Mouse (Mus musculus) spleen, embryonic (tissue): ENCODE data around the gene Fyb2.

ENCODE experiments used
- CTCF ChIA-PET: fragments of 350-600 bp; sonication (Branson Sonifier 250); formaldehyde crosslinking; loops from one replicate; lab custom pipeline; 2022; lab: Charles Lee

The Fyb2 gene

GRCm38 (mm10) chr4:104913291-104914129 is at the start of gene Fyb2:
Gene Fyb2, plus strand, starts transcription at chr4:104913456.
- CTCF ChIA-PET: no interaction called here

- CTCF ChIA-PET: no interaction called here
Observed at GRCm38 (mm10) chr4:104864397-104864796, 48.9 kb upstream of the Fyb2 start.

GRCm38 (mm10) chr4:104869581-104869980 is 43.7 kb upstream of the Fyb2 start:
- CTCF ChIA-PET: no interaction called here

GRCm38 (mm10) chr4:104870196-104870595 is 43.1 kb upstream of the Fyb2 start:
- CTCF ChIA-PET: no interaction called here

- CTCF ChIA-PET: no interaction called here
Observed at GRCm38 (mm10) chr4:104875832-104876231, 37.4 kb upstream of the Fyb2 start.

- CTCF ChIA-PET: no interaction called here
Observed at GRCm38 (mm10) chr4:104876323-104876722, 36.9 kb upstream of the Fyb2 start, which contains the start of gene C8a. Gene C8a, minus strand, starts transcription at chr4:104876398.

GRCm38 (mm10) chr4:104887486-104887885 is 25.8 kb upstream of the Fyb2 start:
- CTCF ChIA-PET: no interaction called here

GRCm38 (mm10) chr4:104888499-104889262 is 24.6 kb upstream of the Fyb2 start:
- CTCF ChIA-PET: no interaction called here

GRCm38 (mm10) chr4:104891708-104892107 is 21.5 kb upstream of the Fyb2 start:
- CTCF ChIA-PET: no interaction called here

GRCm38 (mm10) chr4:104893588-104893987 is 19.7 kb upstream of the Fyb2 start:
- CTCF ChIA-PET: no interaction called here

GRCm38 (mm10) chr4:104894004-104894734 is 19.1 kb upstream of the Fyb2 start:
- CTCF ChIA-PET: interaction anchor here (0.7 kb wide), 1 partner anchor 8 kb away, joined by 3 read pairs; no protein-coding TSS in a partner anchor

- CTCF ChIA-PET: no interaction called here
Observed at GRCm38 (mm10) chr4:104902836-104903235, 10.4 kb upstream of the Fyb2 start.

GRCm38 (mm10) chr4:104905049-104905448 is 8.2 kb upstream of the Fyb2 start:
- CTCF ChIA-PET: no interaction called here

- CTCF ChIA-PET: no interaction called here
Observed at GRCm38 (mm10) chr4:104911685-104912084, 1.6 kb upstream of the Fyb2 start.

GRCm38 (mm10) chr4:104914711-104915247 is 1.5 kb downstream of the Fyb2 start:
- CTCF ChIA-PET: no interaction called here

GRCm38 (mm10) chr4:104918017-104918416 is 4.8 kb downstream of the Fyb2 start:
- CTCF ChIA-PET: no interaction called here

GRCm38 (mm10) chr4:104925383-104925782 is 12.1 kb downstream of the Fyb2 start:
- CTCF ChIA-PET: no interaction called here

- CTCF ChIA-PET: no interaction called here
Observed at GRCm38 (mm10) chr4:104929165-104929564, 15.9 kb downstream of the Fyb2 start.

- CTCF ChIA-PET: no interaction called here
Observed at GRCm38 (mm10) chr4:104933620-104934019, 20.4 kb downstream of the Fyb2 start.

GRCm38 (mm10) chr4:104934997-104935396 is 21.7 kb downstream of the Fyb2 start:
- CTCF ChIA-PET: no interaction called here

- CTCF ChIA-PET: no interaction called here
Observed at GRCm38 (mm10) chr4:104935436-104935835, 22.2 kb downstream of the Fyb2 start.

- CTCF ChIA-PET: no interaction called here
Observed at GRCm38 (mm10) chr4:104936011-104936410, 22.8 kb downstream of the Fyb2 start.
